Mouse (Mus musculus) frontal cortex, postnatal 10 days (tissue): ENCODE results near the gene Mapk3.
A peak's percentile ranks its signal among the peaks of the same experiment; 100 is the strongest.
"Not testable (repeated sequence)": the region's sequence is repeated elsewhere in the genome, so short reads cannot be mapped to it uniquely, and the experiment has no call there.

Experiments
- DNase-seq, 2 experiments: peaks; one replicate each; pipeline ENCODE4 v3.0.0; 2022; ENCODE audit warnings: low spot score in 2 of 2, mixed read lengths in 1 of 2

The Mapk3 gene

DNA sequence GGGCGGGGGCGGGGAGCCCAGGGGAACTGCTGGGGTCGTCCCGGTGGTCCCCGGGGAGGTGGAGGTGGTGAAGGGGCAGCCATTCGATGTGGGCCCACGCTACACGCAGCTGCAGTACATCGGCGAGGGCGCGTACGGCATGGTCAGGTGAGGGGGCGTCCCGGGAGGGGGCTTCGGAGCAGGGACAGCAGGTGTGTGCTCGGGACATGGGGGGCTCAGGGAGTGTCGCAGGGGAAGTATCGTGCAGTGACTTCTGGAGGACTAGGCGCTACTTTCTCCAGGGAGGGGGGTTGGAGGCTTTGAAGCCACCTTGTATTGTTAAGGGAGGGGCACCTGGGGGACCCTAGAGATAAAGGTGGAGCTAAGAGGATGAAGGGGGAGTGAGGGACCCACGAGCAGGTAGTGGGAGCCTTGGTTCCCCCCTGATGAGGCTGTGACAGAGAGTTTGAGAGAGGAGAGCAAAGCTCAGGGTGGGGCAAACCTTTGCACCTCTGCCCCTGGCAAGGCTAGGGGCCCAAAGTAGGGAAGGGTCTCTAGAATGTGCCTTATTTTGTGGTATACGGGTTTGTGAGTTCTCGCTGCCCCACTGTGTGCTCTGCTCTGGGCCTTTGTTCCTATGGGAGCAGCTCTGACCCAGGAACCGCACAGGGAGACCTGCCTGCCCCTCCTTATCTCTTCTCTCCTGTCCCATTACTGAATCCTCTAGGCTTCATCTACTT, 430 bp downstream of the Mapk3 start:
- DNase-seq: no peak

GRCm38 (mm10) chr7:126760391-126760802, 996 bp downstream of the Mapk3 start:
- peak in 1 of 2 experiments; percentile 50 for DNase-seq

DNA sequence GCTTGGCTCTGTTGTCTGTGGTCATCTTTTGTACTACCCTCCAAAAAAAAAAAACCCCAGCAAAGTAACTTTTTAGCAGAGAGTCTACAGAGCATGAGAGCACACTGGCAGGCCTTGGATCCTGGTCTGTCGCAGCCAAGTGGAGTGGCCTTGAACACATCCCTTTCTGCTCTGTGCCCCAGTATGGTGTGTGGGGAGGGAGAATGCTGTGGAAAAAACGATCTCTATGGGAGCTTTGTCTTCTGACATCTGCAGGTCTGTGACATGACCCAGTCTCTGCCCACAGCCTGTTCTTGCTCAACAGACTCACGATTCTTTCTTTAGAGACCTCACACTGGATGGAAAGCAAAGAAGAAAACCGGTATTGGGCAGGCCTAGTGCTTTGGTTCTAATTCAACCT, 1.6 kb downstream of the Mapk3 start:
- no peak for DNase-seq

- DNase-seq: no peak
These were observed 2.2 kb downstream of the Mapk3 start for GRCm38 (mm10) chr7:126761529-126762067.

DNA sequence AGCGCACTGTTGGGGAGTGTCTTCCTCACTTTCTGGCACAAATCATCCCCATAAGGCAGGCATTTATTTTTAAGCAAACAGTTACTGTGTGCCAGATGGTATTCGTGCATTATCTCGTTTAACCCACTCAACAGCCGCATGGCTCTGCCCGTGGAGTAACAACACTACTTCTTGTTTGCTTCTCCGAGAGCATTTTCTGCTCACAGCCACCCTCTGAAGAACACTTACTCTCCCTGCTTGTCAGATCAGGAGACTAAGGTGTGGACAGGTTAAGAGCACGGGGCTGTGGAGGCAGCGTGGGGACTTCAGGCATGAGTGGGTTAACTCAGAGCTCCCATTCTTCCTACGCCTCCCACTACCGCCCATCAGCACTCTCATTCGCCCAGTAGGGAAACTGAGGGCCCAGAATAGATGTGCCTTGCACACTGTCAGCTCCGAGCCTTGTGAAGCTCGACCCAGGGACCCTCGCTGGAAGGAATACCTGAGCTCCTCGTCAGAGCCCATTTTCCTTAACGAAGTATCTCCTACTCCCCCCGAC, 3.1 kb downstream of the Mapk3 start:
- no peak for DNase-seq

DNA sequence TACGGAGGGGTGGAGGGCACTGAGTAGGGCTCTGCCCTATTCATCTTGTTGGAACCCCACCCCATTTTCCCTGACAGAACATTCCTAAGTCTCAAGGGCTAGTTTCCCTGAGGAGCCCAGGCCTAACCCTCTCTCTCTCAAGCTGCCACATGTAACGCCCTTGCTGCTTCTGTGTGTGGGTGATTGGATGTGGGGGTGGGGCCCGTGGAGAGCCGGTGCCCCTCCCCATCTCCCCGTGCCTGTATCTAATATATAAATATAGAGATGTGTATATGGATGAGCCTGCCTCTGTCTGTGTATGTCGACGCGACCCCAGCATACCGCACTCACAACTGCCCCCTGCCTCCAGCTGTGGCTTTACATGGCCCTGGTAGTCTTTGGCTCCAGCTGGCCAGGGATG, 6.1 kb downstream of the Mapk3 start:
- no peak for DNase-seq

DNA sequence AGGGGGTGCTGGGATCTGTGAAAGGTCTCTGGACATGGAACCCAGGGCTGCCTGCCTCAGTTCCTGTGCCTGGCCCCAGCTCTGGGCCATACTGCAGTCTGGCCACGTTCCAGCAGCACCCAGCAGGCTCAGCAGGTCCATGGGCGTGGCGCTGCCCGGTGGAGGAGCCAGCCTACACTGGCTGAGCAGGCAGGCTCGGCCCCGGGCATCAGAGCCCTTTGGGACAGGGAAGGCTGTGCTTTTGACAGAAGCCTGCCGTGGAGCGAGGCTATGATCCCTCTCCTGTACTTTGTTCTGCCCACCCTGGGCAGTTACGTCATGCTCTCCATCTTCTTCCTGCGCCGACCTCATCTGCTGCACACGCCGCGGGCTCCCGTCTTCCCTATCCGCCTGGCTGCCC, 6.8 kb downstream of the Mapk3 start, which contains the start of gene Gdpd3:
Gdpd3 (plus strand) TSS at position 134 of the 400 bp plus-strand sequence.
- no peak for DNase-seq

DNA sequence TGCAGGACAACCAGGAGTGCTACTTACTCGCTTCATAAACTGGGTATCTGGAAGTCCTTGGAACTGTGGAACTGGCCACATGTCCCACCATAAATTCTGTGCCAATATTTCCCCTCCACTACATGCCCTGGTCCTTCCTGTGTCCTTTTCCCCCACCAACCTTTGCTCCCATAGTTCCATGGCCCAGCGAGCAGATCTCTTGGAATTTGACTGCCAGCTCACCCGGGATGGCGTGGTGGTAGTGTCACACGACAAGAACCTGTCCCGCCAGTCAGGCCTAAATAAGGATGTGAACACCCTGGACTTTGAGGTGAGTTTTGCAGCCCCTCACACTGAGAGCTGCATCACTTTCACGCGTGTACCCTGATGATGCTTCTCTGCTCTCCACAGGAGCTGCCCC, 7.6 kb downstream of the Mapk3 start:
- no peak for DNase-seq

DNA sequence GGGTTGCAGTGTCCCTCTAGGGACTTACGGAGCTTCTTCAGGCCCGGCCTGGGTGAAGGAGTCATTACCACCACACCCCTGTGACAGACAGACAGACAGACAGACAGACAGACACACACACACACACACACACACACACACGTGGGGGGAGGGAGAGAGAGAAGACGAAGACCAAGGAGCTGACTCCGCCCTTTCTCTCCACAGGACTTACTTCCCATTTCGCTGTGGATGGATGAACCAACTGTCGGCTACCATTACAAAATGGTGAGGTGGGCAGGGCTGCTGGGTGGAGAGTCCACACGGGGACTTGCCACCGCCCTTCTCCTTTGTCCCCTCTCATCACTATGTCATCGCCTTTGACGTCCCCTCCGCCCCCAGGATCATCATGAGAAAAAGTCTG, 11.4 kb downstream of the Mapk3 start:
- DNase-seq: no peak

DNA sequence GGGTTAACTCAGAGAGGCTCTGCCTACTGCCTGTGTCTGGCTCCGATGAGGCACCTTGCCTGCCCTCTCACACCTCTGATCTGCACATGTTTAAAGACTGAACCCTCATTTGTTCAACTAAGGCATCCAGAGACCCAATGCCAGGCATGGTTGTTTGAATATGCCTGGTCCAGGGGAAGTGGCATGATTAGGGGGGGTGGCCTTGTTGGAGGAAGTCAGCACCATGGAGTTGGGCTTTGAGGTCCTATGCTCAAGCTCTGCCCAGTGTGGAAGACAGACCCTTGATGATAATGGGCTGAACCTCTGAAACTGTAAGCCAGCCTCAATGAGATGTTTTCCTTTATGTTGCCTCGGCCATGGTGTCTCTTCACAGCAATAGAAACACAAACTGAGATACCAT, 13.9 kb downstream of the Mapk3 start:
- no peak for DNase-seq

GRCm38 (mm10) chr7:126774463-126774862, 15.1 kb downstream of the Mapk3 start:
- no peak for DNase-seq

DNA sequence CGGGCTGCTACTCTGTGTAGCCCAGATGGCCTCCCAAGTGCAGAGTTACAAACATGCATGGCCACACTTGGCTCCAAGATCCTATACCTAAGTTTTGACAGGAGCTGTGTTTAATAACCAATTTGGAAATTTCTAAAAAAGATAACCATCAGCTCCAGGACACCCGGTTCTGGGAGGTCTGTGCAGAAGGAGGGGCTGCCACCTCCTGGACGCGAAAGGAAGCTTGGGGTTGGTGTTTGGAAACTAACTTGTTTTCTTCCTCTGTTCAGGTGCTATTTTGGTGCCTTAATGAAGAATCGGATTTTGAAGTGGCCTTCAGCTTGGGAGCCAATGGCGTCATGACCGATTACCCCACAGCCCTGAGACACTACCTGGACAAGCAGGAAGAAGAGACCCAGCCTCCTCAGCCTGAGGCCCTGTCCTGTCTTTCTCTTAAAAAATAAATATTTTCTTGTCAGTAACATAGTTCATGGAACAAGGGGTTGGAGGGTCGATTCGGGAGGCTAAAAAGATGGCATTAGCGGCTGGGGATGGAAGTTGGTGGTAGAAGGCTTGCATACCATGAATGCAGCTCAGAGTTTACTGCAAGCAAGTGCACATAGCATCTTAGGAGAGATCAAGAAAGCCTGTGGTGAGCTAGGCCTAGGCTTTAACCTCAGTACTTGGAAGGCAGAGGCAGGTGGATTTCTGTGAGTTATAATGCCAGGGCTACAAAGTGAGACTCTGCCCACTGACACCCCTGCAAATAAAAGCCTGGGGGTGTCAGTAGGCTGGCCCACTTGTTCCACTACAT, 16.0 kb downstream of the Mapk3 start:
- no peak for DNase-seq

GRCm38 (mm10) chr7:126775978-126776234, 16.5 kb downstream of the Mapk3 start:
- DNase-seq: no peak

DNA sequence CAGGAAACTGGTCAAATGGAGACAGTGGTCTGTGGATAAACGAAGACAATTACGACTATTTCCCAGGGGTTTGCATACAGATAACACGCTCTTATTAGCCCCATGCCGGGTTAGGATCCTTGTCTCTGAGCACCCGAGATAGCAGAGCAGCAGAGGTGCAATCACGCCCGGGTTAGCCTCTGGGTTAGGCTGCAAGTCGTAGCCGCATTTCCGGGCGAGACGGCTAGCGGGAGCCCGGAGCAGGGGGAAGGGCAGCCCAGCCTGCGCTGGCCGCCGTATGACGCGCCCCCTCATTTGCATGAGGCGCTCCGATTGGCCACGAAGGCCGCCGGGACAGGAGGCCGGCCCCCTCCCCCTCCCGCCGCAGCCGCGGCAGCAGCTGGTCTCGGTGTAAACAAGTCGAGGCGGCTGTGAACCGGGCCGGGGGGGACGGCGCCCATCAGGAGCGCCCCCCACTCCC, 17.2 kb downstream of the Mapk3 start, which contains the start of gene Ypel3:
Ypel3 (plus strand) TSS at position 358 of the 460 bp plus-strand sequence.
- DNase-seq: peak; percentile 94

GRCm38 (mm10) chr7:126777476-126777875, 18.1 kb downstream of the Mapk3 start:
- DNase-seq: no peak

DNA sequence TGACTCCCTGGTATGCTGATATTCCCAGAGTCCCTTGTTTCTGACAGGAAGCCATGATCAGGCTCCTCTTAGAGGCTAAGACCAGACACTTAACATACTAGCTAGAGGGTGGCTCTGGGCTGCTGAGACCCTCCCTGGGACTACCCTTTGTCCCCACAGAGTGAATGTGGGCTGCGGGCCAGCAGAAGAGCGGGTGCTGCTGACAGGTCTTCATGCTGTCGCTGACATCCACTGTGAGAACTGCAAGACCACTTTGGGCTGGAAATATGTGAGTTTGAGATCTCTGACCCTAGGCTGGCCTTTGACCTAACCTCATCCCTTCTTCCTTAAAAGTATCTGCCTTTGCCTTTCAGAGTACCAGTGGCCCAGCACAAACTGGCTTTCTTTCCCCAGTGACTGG, 18.7 kb downstream of the Mapk3 start:
- DNase-seq: no peak

DNA sequence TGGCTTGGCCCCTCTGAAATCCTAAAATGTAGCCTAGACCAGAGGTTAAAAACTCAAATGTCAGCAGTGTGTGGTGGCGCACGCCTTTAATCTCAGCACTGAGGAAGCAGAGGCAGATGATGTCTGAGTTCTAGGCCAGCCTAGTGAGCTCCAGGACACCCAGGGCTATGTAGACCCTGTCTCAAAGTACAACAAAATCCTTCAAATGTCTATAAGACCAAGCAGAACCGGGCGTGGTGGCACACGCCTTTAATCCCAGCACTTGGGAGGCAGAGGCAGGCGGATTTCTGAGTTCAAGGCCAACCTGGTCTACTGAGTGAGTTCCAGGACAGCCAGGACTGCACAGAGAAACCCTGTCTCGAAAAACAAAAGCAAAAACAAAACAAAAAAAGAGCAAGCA, 19.7 kb downstream of the Mapk3 start:
- DNase-seq: not testable (repeated sequence)

- peak; percentile 82 to 86 for DNase-seq
These were observed 20.9 kb downstream of the Mapk3 start for GRCm38 (mm10) chr7:126779983-126780970.

GRCm38 (mm10) chr7:126780971-126781635, 21.7 kb downstream of the Mapk3 start, which contains the start of gene Tbx6:
Gene Tbx6, plus strand, starts transcription at chr7:126781483.
- peak in 1 of 2 experiments; percentile 27 for DNase-seq

DNA sequence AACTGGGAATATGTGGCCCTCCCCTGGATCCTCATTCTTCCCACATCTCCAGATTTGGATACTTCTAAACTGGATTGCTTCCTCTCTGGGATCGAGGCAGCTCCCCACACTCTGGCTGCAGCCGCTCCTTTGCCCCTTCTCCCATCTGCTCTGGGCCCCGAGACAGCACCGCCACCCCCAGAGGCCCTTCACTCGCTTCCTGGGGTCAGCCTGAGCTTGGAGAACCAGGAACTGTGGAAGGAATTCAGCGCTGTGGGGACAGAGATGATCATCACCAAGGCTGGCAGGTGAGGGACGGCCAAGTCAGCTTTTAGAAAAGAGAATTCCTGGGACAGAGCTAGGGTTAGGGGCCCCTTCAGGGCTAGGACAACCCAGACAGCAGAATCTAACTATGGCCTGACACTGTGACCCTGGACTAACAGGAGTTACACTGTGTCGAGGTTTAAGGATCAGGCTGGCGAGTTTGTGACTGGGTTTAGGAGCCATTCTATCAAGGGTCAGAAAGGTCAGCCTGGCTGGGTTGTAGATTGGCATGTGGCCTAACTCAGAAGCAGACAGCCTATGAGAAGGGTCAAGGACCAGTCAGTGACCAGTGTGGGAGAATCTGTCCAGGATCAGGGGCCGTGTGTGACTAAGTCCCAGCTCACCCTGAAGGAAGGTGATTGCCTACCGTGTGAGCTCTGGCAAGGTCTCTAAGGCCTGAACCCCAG, 22.4 kb downstream of the Mapk3 start:
- no peak for DNase-seq
